Mouse (Mus musculus): ENCODE measurements around the gene Zfp758.
"Not testable (repeated sequence)": the region's sequence is repeated elsewhere in the genome, so short reads cannot be mapped to it uniquely, and the experiment has no call there.

DNA sequence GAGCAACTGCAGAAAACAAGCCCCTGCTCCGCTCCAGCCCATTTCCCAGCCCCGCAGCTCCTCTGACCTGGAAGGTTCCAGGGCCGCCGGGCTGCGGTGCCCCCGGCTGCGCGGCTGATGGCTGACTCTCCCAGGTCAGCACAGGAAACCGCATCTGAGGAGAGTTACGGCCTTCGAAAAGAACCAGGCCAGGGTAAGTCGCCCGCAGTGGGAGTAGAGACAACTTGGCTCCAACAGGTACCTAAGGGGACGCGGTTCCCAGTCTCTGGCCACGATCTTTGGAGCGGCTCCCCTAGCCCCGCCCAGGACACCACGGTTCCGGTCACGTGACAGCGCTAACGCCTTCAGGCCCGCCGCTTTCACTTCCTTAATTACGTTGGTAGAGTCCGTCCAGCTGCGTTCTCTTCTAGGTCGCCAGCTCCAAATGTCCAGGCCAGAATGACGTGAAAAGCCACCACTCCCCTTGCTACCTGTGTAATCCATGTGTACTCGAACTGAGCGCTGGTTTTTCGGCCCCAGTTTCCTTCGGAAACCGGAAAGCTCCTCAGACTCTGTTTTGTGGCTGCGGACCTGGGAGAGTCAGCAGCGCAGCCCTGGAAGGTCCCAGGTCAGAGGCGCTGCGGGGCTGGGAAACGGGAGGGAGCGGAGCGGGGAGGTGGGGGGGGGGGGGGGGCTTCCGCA, at the start of gene Zfp758, which contains the start of gene Zfp944:
- TF ChIP-seq CTCF (IDR thresholded peaks at IDR 0.05; ENCODE audit: low read depth); EP300 (optimal IDR thresholded peaks at IDR 0.05): not testable (repeated sequence)
